Mouse (Mus musculus): ENCODE data around the gene Olfr1446.

Olfr1446 gene

DNA sequence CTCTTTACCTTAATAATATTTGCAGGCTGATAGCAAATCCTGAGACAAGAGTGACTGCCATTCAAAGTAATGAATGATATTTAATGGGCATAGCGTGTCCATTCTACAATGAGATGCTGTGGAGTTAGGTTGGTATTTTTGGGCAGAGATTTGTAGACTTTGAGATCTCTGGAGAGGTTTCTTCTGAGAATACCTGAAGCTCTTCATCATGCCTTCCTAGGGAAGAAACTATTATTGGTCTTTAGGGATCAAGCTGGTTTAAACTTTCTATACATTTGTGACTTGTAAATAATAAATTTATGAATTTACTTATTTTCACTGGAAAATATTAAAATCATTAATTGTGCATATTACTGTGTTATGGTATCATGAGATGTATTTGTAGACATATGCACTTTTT, at the start of gene Olfr1446:
TSS of gene Olfr1446 (minus strand) at position 101 of the 400 bp plus-strand sequence.
- DNase-seq = no peak

DNA sequence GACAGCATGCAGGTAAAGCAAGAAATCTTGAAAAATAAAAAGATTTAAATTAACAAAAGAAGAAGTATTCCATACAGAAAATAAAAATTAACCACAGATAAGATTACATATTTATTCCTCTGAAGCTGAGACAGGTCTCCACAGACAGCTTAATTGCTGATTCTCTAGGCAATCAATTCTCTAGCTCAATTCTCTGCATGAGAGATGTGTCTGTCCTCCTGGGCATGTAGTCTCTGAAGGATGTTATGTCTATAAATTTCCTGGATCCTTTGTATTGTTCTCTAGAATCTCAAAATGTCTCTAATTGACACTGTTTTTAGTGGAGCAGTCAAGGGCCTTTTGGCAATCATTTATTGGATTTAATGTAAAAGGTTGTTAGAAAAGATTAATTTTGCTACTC, 37.2 kb upstream of the Olfr1446 start, which contains the start of gene Olfr1449:
TSS of gene Olfr1449 (plus strand) at position 301 of the 400 bp plus-strand sequence.
- no peak for DNase-seq

DNA sequence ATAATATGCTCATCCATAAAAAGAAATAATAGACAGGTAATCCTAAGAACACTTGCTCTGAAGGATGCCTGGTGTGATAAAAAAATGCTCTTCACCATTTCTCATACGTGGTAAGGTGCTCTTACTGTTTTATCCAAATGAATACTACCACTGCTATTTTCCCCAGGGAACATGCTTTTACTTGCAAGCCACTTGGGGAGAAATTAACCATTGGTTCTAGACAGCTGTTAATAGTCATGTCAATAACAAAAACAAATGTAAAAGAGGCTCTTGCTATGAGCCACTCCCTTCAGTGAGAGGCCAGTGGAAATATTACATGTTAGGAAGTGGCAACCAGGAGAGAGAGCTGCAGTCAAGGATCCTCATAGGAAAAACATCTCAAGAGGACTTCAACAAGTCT, 31.0 kb upstream of the Olfr1446 start, which contains the start of gene Olfr1448:
TSS of gene Olfr1448 (minus strand) at position 101 of the 400 bp plus-strand sequence.
- DNase-seq = no peak

DNA sequence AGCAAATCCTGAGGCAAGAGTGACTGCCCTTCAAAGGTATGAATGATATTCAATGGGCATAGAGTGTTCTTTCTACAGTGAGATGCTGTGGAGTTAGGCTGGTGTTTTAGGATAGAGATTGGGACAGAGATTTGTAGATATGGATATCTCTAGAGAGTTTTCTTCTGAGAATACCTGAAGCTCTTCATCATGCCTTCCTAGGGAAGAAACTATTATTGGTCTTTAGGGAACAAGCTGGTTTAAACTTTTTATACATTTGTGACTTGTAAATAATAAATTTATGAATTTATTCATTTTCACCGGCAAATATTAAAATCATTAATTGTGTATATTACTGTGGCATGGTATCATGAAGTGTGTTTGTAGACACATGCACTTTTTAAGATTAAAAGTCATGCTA, 10.3 kb upstream of the Olfr1446 start, which contains the start of gene Olfr1447:
TSS of gene Olfr1447 (minus strand) at position 101 of the 400 bp plus-strand sequence.
- no peak for DNase-seq

DNA sequence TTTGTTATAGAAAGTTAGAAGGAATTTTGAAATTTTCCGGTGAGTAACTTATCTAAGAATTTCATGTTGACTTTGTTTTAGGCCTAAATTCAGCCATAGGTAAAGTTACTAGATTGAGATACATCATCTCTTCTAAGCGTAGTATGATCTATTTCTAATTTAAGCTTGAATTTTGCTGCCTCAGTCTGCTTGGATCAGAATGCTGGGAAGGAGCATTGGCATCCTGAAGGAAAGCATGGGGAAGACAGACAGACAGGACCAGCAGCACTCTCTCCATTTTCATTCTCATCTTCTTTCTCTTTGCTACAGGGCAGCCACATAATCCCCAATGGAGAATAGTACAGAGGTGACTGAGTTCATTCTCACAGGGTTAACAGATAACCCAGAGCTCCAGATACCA, 9.8 kb downstream of the Olfr1446 start, which contains the start of gene Olfr1445:
TSS of gene Olfr1445 (plus strand) at position 301 of the 400 bp plus-strand sequence.
- DNase-seq = no peak

DNA sequence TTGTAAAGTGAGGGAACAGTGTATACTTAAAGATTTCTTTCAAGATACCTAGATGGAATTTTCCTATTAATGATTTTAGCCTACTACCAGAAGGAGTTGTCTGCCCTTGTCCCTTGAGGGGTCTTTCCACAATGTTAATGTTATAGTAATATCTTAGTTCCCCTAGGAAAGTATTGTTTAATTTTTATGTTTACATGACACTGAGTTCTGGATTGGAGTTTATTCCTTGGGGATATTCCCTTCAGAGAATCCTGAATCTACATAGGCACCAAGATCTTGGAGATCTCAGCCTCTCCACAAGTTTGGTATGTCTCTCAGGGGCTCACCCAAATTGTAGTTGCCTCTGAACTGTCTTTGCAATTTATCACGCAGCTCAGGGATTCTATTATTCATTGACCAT, 36.3 kb downstream of the Olfr1446 start, which contains the start of gene Olfr1444:
TSS of gene Olfr1444 (plus strand) at position 301 of the 400 bp plus-strand sequence.
- DNase-seq = no peak

DNA sequence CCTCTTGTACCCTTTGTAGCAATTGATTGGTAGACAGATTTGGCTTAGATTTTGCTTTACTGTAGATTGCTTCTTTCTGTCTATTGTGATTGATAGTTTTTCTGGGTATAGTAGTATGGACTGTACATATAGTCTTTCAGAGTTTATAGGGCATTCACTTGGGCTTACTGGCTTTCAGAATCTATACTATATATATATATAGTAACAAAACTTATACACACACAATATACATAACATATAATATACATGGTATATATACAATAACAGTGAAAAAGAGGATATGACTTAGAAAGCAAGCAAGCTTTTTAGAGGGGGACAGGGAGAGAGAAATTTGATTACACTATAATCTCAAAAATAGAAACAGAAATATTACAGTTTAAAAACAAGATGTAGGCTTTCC, 46.9 kb downstream of the Olfr1446 start, which contains the start of gene Gm5244:
TSS of gene Gm5244 (plus strand) at position 301 of the 400 bp plus-strand sequence.
- no peak for DNase-seq

DNA sequence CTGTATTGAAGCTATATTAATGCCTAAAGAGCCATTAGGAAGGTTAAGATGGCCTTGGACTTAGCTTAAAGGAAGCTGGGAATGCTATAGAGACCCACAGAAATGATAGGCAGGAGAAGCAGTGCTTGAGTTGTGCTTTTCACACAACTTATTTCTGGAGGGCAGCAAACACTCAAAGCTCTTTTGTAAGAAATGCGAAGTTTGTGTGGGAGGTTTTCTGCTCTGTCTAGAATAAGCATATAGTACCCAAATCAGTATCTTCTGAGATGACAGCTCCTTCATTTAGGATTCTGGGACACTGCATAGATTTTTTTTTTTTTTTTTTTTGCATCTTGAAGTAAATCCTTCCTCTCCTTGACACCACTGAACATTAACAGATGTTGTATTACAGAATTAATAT, 54.8 kb downstream of the Olfr1446 start:
- no peak for DNase-seq
